Mouse (Mus musculus) frontal cortex, postnatal 10 days (tissue): ENCODE data around the gene Hps3.

Experiments used
- DNase-seq, 2 experiments: peaks; one replicate each; pipeline ENCODE4 v3.0.0; 2022; ENCODE audit warnings: low spot score in 2 of 2, mixed read lengths in 1 of 2

Gene Hps3

GRCm38 (mm10) chr3:20007275-20007674 lies 27.8 kb downstream of the Hps3 start:
- no peak for DNase-seq

GRCm38 (mm10) chr3:20005611-20006010 lies 29.5 kb downstream of the Hps3 start:
- DNase-seq = no peak

GRCm38 (mm10) chr3:20004422-20004821 lies 30.7 kb downstream of the Hps3 start:
- DNase-seq = no peak

- no peak for DNase-seq
Observed at GRCm38 (mm10) chr3:20002786-20003185, 32.3 kb downstream of the Hps3 start.

- no peak for DNase-seq
Observed at GRCm38 (mm10) chr3:20000806-20001205, 34.3 kb downstream of the Hps3 start.

GRCm38 (mm10) chr3:19999551-19999950 lies 35.6 kb downstream of the Hps3 start:
- DNase-seq = no peak

GRCm38 (mm10) chr3:19992388-19992787 lies 42.7 kb downstream of the Hps3 start:
- DNase-seq = no peak

GRCm38 (mm10) chr3:19990031-19990430 lies 45.1 kb downstream of the Hps3 start:
- DNase-seq = no peak

GRCm38 (mm10) chr3:19986123-19986522 lies 49.0 kb downstream of the Hps3 start:
- no peak for DNase-seq

GRCm38 (mm10) chr3:19982846-19983245 lies 52.3 kb downstream of the Hps3 start:
- DNase-seq = no peak

GRCm38 (mm10) chr3:19981156-19981555 lies 54.0 kb downstream of the Hps3 start:
- no peak for DNase-seq

- no peak for DNase-seq
Observed at GRCm38 (mm10) chr3:19978474-19978873, 56.6 kb downstream of the Hps3 start.

- DNase-seq = no peak
Observed at GRCm38 (mm10) chr3:19966072-19966471, 69.0 kb downstream of the Hps3 start.

- no peak for DNase-seq
Observed at GRCm38 (mm10) chr3:19965239-19965638, 69.9 kb downstream of the Hps3 start.

- DNase-seq = no peak
Observed at GRCm38 (mm10) chr3:19964625-19965188, 70.4 kb downstream of the Hps3 start.

GRCm38 (mm10) chr3:19962769-19963513 lies 72.2 kb downstream of the Hps3 start:
- DNase-seq = no peak

- no peak for DNase-seq
Observed at GRCm38 (mm10) chr3:19961341-19961740, 73.8 kb downstream of the Hps3 start.

- no peak for DNase-seq
Observed at GRCm38 (mm10) chr3:19960570-19961114, 74.5 kb downstream of the Hps3 start.

- no peak for DNase-seq
Observed at GRCm38 (mm10) chr3:19958983-19959382, 76.1 kb downstream of the Hps3 start.

- no peak for DNase-seq
Observed at GRCm38 (mm10) chr3:19958031-19958430, 77.1 kb downstream of the Hps3 start.

- DNase-seq = no peak
Observed at GRCm38 (mm10) chr3:19956885-19957284, 78.2 kb downstream of the Hps3 start, which contains the start of gene Cp. Gene Cp (plus strand): TSS chr3:19957054.

- DNase-seq = peak; percentile 5 to 9
Observed at GRCm38 (mm10) chr3:19953865-19954264, 81.2 kb downstream of the Hps3 start.

GRCm38 (mm10) chr3:19953425-19953824 lies 81.7 kb downstream of the Hps3 start:
- no peak for DNase-seq
